Mouse (Mus musculus): ENCODE measurements around the gene Aloxe3. TPM values are rescaled to one million over a fixed set of nuclear protein-coding genes. Genes with fewer than 3 reads are reported as not detected.

Gene Aloxe3
- polyA plus RNA-seq, 1 experiment from 2014 or later = 0.16 TPM

DNA sequence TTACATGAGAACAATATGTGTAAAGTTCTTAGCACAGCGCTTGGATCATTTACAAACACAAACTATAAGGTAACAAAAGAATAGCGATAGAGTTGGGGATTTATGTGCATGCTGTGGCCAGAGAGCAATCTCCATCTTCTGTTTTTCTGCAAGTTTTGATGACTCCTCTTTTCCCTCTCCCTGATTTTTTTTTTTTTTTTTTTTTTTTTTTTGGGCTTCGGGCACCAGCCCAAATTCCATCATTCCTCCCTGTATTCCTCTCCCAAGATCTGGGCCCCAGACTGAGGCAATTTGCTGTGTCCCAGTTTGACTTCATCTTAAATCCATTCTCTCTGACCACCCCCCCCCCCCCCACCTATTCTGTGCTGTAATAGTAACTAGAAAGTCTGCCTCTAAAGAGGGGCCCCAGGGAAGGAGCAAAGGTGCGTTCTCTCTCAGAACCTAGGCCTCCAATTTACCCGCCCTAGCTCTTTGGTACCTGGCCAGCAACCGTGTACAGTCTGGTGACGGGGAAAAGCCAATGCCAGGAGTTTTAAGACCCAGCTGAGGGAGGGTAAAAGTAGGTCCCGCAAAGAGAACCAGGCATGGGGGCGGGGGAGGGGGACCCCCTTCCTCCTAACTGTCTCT, 29.2 kb upstream of the Aloxe3 start:
- H3K4me2 ChIP-seq = peak overlapping the region; percentile 92
- no peak for ATAC-seq (ENCODE audit: borderline replicate concordance, extremely low read depth, low FRiP score, low TSS enrichment)
- H3K27ac ChIP-seq = peak overlapping the region; percentile 98
- H3K36me3 ChIP-seq = peaks cover 25% of the 10 kb centered on the region
- peaks cover 40% of the 10 kb centered on the region for H3K4me1 ChIP-seq
- no peaks in the 10 kb centered on the region for H3K9me3 ChIP-seq
- H3K27me3 ChIP-seq = no peaks in the 10 kb centered on the region
- peak overlapping the region; percentile 84 for H3K9ac ChIP-seq
- WGBS = 5% methylated on average over 9 of the region's 9 CpGs
- H3K4me3 ChIP-seq = peak overlapping the region; percentile 69

DNA sequence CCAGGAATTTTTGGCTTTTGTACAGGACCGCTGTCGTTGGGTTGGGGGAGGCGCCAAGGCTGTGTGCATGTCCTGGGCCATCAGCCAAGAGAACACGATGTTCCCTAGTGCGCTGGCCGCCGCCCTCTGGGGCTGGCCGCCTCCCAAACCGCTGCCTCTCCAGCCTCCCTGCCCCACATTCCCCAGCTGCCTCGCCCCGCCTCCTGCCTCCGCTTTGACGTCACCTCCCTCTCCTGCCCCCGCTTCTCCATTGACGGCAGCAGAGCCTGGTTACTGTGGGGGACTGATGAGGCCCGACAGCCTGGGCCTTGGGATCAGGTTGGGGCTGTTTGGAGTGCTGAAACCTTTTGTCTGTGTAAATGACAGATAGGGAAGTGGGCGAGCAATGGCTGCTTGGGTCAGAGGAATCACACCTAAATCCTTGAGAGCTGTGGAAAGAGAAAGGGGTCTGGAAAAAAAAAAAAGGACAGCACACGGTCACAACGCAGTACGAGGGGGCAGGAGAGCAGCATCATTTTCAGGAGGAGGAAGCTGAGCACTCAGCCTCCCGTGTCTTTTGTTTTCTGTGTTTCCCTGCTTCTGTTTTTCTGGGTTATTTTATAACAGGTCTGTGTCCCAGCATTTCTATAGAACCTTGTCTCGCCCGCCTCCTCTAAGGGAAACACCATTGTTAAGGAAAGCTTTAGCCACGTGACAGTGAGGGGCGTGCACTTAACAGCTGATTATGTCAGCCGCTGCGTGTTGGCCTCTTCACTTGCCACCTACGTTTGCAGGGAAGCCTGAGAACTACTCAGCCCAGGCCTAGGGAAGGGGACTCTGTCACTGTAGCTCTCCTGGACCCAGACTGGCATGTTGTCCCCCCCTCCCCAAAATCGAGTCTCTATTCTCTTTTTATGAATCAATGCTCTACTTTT, 28.5 kb upstream of the Aloxe3 start:
- H3K9me3 ChIP-seq = no peaks in the 10 kb centered on the region
- H3K4me1 ChIP-seq = peaks cover 40% of the 10 kb centered on the region
- peak overlapping the region; percentile 98 for H3K27ac ChIP-seq
- peak overlapping the region; percentile 84 for H3K9ac ChIP-seq
- peaks cover 25% of the 10 kb centered on the region for H3K36me3 ChIP-seq
- peak; percentile 69 for ATAC-seq (ENCODE audit: borderline replicate concordance, extremely low read depth, low FRiP score, low TSS enrichment)
- peak overlapping the region; percentile 92 for H3K4me2 ChIP-seq
- H3K4me3 ChIP-seq = peak overlapping the region; percentile 69
- WGBS = 1% methylated on average over 28 of the region's 29 CpGs
- no peaks in the 10 kb centered on the region for H3K27me3 ChIP-seq

DNA sequence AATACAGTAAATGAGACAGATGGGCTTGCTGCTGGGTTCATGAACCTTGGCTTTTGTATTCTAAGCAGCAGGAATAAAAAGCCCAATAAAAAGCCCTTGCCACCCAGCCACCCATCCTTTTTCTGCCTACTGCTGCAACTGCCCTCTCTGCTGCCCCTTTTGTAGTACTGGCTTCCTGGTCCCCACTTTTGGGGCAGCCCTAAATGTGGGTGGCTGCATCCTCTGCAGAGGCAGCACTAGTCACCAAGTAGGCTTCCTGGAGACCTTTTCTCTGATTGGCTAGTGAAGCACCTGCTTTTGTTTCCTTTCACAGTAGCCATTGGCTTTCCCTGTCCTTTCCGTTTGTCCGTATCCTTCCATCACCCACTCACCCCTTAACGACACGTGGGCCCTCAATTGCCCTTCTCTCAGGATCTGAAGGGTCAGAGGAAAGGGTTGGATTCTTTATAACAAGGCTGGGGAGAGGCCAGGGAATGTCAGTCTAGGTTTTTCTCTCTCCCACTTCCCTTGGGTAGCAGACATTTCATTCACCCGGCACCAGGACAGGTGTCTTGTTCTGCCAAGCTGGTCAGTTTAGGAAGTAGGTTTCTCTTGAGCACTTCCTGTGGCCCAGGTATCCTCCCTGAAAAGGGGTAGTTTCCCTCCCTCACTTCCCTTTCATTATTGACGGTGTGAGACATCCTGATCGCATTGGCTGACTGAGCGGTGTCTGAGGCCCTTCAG, 27.5 kb upstream of the Aloxe3 start:
- Histone ChIP-seq H3K27ac (peak overlapping the region; percentile 98), H3K27me3 (no peaks in the 10 kb centered on the region), H3K9me3 (no peaks in the 10 kb centered on the region), H3K4me2 (peak overlapping the region; percentile 92), H3K9ac (peak overlapping the region; percentile 42), H3K4me1 (peaks cover 40% of the 10 kb centered on the region), H3K4me3 (peak overlapping the region; percentile 69), H3K36me3 (peaks cover 29% of the 10 kb centered on the region)
- ATAC-seq (ENCODE audit: borderline replicate concordance, extremely low read depth, low FRiP score, low TSS enrichment) = no peak
- 17% methylated on average over 8 of the region's 8 CpGs for WGBS

DNA sequence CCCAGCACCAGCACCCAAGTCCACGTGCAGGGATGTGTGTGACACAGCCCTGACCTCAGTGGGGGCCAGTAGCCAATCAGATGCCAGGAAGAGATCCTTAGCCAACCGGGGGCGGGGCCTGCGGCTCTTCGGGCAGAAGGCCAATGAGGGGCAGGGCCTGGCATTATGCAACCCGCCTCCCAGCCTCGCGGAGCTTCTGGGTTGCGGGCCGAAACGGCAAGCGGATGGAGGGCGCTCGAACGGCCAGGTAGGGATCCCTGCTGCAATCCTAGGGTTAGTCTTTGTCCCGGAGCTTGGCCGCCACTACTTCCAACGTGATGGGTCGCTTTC, 27.0 kb upstream of the Aloxe3 start:
- peak overlapping the region; percentile 92 for H3K4me2 ChIP-seq
- peak; percentile 8; the same call in 1 of the 2 replicates for ATAC-seq (ENCODE audit: borderline replicate concordance, extremely low read depth, low FRiP score, low TSS enrichment)
- H3K9ac ChIP-seq = peak overlapping the region; percentile 65
- H3K4me1 ChIP-seq = peaks cover 40% of the 10 kb centered on the region
- WGBS = under 1% methylated on average over 19 of the region's 19 CpGs
- no peaks in the 10 kb centered on the region for H3K9me3 ChIP-seq
- peak overlapping the region; percentile 69 for H3K4me3 ChIP-seq
- no peaks in the 10 kb centered on the region for H3K27me3 ChIP-seq
- H3K36me3 ChIP-seq = peaks cover 35% of the 10 kb centered on the region
- peak overlapping the region; percentile 98 for H3K27ac ChIP-seq

DNA sequence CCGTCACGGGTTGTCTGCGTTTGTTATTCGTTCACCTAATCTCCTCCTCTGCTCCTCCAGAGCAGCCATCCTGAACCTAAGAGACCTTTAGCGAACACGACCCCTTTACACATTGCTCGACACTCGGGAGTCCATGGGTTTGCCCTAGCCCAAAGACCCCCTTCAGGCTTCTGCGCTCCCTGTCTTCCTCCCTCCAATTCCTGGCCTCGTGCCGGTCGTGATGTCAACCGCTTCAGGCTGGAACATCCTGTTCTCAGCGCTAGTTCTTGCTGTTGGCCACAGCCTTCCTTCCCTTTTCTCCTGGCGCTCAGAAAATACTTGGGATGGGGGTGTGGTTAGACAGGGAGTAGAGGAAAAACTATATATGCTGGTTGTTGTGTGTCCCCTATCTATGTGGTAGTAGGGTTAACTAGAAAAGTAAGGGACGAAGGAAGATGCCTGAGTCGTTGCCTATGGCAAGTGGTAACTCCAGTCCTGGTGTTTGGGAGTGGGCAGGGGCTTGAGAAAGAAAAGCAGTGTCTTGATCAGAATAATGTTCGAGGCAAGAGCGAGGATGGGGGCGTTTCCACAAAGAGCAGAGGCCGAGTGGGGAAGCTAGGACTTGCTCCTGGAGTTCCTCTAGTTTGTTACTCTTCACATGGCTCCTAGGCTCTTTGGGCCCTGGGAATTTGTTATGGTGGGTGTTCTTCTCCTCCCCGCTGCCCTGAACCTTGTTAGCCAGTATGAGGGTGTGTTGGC, 26.4 kb upstream of the Aloxe3 start:
- under 1% methylated on average over 22 of the region's 22 CpGs for WGBS
- Histone ChIP-seq H3K36me3 (peaks cover 41% of the 10 kb centered on the region), H3K4me1 (peaks cover 34% of the 10 kb centered on the region), H3K4me3 (peak overlapping the region; percentile 69), H3K9me3 (no peaks in the 10 kb centered on the region), H3K4me2 (peak overlapping the region; percentile 92), H3K27ac (peak overlapping the region; percentile 98), H3K27me3 (no peaks in the 10 kb centered on the region), H3K9ac (peak overlapping the region; percentile 65)
- ATAC-seq (ENCODE audit: borderline replicate concordance, extremely low read depth, low FRiP score, low TSS enrichment) = no peak

DNA sequence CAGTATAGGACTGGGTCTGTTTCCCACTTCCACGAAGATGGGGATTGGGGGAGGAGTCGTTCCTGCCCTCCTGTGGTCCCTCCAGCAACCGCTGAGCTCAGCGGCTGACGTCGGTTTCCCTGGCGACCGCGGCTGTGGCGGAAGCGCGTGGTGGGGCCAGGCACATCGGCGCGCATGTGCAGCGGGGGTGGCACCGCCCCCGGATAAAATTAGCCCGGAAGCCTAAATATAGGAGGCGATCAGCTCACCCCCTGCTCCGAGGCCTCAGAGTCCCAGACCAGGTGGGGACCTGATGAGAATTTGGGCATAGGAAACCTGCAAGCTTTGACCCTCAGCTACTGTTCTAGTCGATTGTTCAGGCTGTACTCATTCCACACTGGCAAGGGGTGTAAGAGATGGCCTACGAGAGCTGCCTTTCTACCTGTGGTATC, 25.8 kb upstream of the Aloxe3 start:
- peak overlapping the region; percentile 65 for H3K9ac ChIP-seq
- no peaks in the 10 kb centered on the region for H3K9me3 ChIP-seq
- H3K4me2 ChIP-seq = peak overlapping the region; percentile 92
- peaks cover 47% of the 10 kb centered on the region for H3K36me3 ChIP-seq
- no peaks in the 10 kb centered on the region for H3K27me3 ChIP-seq
- H3K4me1 ChIP-seq = peaks cover 32% of the 10 kb centered on the region
- WGBS = under 1% methylated on average over 23 of the region's 23 CpGs
- peak overlapping the region; percentile 98 for H3K27ac ChIP-seq
- H3K4me3 ChIP-seq = peak overlapping the region; percentile 69
- peak; percentile 7; the same call in 1 of the 2 replicates for ATAC-seq (ENCODE audit: borderline replicate concordance, extremely low read depth, low FRiP score, low TSS enrichment)

DNA sequence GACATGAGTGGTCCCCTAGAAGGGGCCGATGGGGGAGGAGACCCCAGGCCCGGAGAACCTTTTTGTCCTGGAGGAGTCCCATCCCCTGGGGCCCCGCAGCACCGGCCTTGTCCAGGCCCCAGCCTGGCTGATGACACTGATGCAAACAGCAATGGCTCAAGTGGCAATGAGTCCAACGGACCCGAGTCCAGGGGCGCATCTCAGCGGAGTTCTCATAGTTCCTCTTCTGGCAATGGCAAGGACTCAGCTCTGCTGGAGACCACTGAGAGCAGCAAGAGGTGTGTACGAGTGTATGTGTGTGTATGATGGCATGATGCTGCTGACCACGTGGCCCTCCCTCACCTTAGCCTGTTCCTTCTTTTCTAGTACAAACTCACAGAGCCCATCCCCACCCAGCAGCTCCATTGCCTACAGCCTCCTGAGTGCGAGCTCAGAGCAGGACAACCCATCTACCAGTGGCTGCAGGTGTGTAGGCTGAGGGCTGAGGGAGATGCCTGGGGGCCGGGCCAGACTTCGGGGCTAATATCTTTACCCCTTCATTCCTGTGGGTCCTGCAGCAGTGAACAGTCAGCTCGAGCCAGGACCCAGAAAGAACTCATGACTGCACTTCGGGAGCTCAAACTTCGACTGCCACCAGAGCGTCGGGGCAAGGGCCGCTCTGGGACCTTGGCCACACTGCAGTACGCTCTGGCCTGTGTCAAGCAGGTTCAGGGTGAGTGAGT, 24.9 kb upstream of the Aloxe3 start:
- Histone ChIP-seq H3K4me1 (peaks cover 32% of the 10 kb centered on the region), H3K9ac (peak overlapping the region; percentile 65; the same call in 1 of the 2 replicates), H3K27ac (0 out of 2 replicates have a peak overlapping the region, but pooled peaks have one; percentile 41), H3K4me3 (peak overlapping the region; percentile 69; the same call in 1 of the 2 replicates), H3K27me3 (no peaks in the 10 kb centered on the region), H3K36me3 (peaks cover 55% of the 10 kb centered on the region), H3K4me2 (peak overlapping the region; percentile 92), H3K9me3 (no peaks in the 10 kb centered on the region)
- no peak for ATAC-seq (ENCODE audit: borderline replicate concordance, extremely low read depth, low FRiP score, low TSS enrichment)
- WGBS = 85% methylated on average over 20 of the region's 20 CpGs

DNA sequence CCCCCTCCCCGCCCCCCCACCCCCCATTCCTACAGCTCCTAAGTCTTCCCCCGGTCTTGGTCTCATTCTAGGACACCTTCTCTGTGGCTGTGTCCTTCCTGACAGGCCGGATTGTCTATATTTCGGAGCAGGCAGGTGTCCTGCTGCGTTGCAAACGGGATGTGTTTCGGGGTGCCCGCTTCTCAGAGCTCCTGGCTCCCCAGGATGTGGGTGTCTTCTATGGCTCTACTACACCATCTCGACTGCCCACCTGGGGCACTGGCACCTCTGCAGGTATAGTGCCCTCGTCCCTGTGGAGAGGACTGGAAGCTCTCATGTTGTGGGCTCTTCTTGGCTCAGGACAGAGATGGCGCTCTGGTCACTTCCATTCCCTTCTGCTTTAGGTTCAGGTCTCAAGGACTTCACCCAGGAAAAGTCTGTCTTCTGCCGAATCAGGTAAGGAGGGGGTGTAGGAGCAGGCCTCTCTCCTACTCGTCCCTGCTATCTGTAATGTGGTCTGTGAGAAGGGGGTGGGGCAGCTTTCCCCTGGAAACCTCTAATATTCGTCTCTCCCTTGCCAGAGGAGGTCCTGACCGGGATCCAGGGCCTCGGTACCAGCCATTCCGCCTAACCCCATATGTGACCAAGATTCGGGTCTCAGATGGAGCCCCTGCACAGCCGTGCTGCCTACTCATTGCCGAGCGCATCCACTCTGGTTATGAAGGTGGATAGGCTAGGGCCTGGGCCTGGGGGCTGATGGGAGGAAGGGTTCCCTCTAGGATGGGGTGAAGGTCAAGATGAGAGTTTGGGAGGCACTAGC, 23.9 kb upstream of the Aloxe3 start:
- no peaks in the 10 kb centered on the region for H3K9me3 ChIP-seq
- peaks cover 65% of the 10 kb centered on the region for H3K36me3 ChIP-seq
- H3K4me1 ChIP-seq = peaks cover 32% of the 10 kb centered on the region
- H3K27ac ChIP-seq = no peak overlapping the region
- WGBS = 86% methylated on average over 21 of the region's 21 CpGs
- no peak overlapping the region for H3K9ac ChIP-seq
- H3K4me2 ChIP-seq = no peak overlapping the region
- H3K4me3 ChIP-seq = no peak overlapping the region
- H3K27me3 ChIP-seq = no peaks in the 10 kb centered on the region
- ATAC-seq (ENCODE audit: borderline replicate concordance, extremely low read depth, low FRiP score, low TSS enrichment) = no peak

DNA sequence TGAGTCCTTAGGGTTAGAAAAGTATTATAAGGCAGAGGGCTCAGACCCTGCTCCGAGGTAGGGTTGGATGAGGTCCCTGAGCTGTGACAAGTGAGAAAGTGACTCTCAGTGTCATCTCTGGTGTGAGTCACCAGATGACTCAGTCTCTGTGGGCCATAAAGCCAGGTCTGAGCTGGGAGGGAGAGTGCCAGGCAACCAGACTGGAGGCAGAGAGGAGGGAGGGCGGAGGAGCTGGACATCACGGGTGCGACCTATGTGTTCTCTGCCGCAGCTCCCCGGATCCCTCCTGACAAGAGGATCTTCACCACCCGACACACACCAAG, 23.3 kb upstream of the Aloxe3 start:
- no peak overlapping the region for H3K9ac ChIP-seq
- no peak for ATAC-seq (ENCODE audit: borderline replicate concordance, extremely low read depth, low FRiP score, low TSS enrichment)
- no peak overlapping the region for H3K27ac ChIP-seq
- WGBS = 91% methylated on average over 7 of the region's 7 CpGs
- no peaks in the 10 kb centered on the region for H3K9me3 ChIP-seq
- H3K27me3 ChIP-seq = no peaks in the 10 kb centered on the region
- H3K4me2 ChIP-seq = no peak overlapping the region
- peaks cover 71% of the 10 kb centered on the region for H3K36me3 ChIP-seq
- H3K4me3 ChIP-seq = no peak overlapping the region
- H3K4me1 ChIP-seq = peaks cover 32% of the 10 kb centered on the region

DNA sequence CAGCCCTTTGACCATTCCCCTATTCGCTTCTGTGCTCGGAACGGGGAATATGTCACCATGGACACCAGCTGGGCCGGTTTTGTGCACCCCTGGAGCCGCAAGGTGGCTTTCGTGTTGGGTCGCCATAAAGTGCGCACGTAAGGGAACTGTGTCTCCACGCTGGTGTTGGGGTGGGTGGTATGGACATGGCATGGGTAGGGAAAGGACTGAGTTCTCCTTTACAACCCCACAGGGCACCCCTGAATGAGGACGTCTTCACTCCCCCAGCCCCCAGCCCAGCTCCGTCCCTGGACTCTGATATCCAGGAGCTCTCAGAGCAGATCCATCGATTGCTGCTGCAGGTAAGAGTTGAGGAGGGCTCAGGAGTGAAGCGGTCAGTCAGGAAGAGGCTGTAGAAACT, 22.6 kb upstream of the Aloxe3 start:
- Histone ChIP-seq H3K4me2 (no peak overlapping the region), H3K9me3 (no peaks in the 10 kb centered on the region), H3K4me1 (peaks cover 24% of the 10 kb centered on the region), H3K27me3 (no peaks in the 10 kb centered on the region), H3K9ac (no peak overlapping the region), H3K27ac (no peak overlapping the region), H3K4me3 (no peak overlapping the region), H3K36me3 (peaks cover 78% of the 10 kb centered on the region)
- ATAC-seq (ENCODE audit: borderline replicate concordance, extremely low read depth, low FRiP score, low TSS enrichment) = no peak
- 95% methylated on average over 14 of the region's 14 CpGs for WGBS

Data from lung, embryonic 15.5 days (tissue).